Mouse (Mus musculus) thymus, postnatal 0 days (tissue): ENCODE measurements around the gene Olfr370. TPM values are rescaled to one million over a fixed set of nuclear protein-coding genes. Genes with fewer than 3 reads are reported as not detected.

Experiments used
- polyA plus RNA-seq: library from polyadenylated mRNA; unstranded; fragments of >200 nt; fragmentation: Nextera tagmentation; extraction: Ambion mirVana; gene quantifications from 2 replicates; pipeline ENCODE4 v1.2.1, GENCODE M21; 2015

Olfr370 gene
- polyA plus RNA-seq, 1 experiment from 2014 or later, result not detected

Other genes starting within 250 kb of the Olfr370 start
- 0.19 and 1.0 TPM in 2 replicates for gene Ucp1, start 245.4 kb upstream of the Olfr370 start, polyA plus RNA-seq
- gene Elmod2, start 203.3 kb upstream of the Olfr370 start, polyA plus RNA-seq, result 10.8 and 11.9 TPM in 2 replicates
- not detected in 2 replicates for gene Mgat4d, start 187.3 kb upstream of the Olfr370 start, polyA plus RNA-seq
- 0.05 TPM in 1 of 2 replicates, not detected in the other for gene Clgn, start 145.9 kb upstream of the Olfr370 start, polyA plus RNA-seq
- 69.1 and 77.9 TPM in 2 replicates for gene Scoc, start 77.4 kb upstream of the Olfr370 start, polyA plus RNA-seq
- 503 and 517 TPM in 2 replicates for gene Ndufb7, start 30.9 kb downstream of the Olfr370 start, polyA plus RNA-seq
- 315 and 341 TPM in 2 replicates for gene Tecr, start 72.2 kb downstream of the Olfr370 start, polyA plus RNA-seq
- gene Dnajb1, start 72.4 kb downstream of the Olfr370 start, polyA plus RNA-seq, result 71.2 and 92.9 TPM in 2 replicates
- 89.3 and 90.6 TPM in 2 replicates for gene Gipc1, start 116.9 kb downstream of the Olfr370 start, polyA plus RNA-seq
- gene Ptger1, start 130.9 kb downstream of the Olfr370 start, polyA plus RNA-seq, result 0.42 and 0.82 TPM in 2 replicates
- gene Pkn1, start 163.4 kb downstream of the Olfr370 start, polyA plus RNA-seq, result 38.8 and 44.8 TPM in 2 replicates
- gene Ddx39, start 179.4 kb downstream of the Olfr370 start, polyA plus RNA-seq, result 325 and 328 TPM in 2 replicates
- gene Adgre5, start 205.5 kb downstream of the Olfr370 start, polyA plus RNA-seq, result 71.6 and 74.7 TPM in 2 replicates